Mouse (Mus musculus) kidney, adult 11 months (tissue): ENCODE measurements around the gene Arl4a.

Experiments used
- DNase-seq: peaks from one replicate; pipeline ENCODE4 v3.0.0; 2022

The Arl4a gene

DNA sequence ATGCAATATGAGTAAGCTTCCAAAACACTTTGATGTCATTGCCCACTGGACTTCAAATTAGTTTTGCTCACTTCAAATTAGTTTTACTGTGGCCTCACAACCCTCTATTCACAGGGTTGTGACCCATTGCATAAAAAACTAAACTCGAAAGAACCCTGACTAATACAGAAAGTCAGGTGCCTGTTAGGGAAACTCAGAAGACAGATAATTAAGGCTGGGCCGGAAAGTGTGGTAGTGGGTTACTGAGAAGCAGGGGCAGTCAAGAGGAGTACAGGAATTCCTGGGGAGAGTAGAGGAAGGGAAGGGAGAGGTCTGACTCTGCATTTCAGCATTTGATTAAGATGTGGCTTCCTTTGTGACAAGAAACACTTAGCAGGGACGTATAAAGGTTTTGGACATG lies 29.4 kb downstream of the Arl4a start:
- no peak for DNase-seq

DNA sequence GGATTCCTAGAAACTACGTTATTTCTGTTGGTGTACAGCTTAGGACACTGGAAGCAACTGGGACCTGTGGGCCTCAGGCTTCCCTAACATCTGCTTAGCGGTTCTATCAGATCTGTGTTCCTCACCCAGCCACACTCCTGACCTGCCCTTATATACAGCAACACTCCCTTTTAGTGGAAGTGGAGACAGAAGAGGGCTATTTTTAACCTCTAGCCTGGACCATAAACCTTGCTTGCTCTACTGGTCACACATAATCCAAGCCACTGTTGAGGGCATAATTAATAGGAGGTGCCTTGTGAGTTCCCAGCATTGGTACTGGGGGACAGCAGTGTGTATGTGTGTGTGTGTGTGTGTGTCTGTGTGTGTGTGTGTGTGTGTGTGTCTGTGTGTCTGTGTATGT lies 33.1 kb downstream of the Arl4a start:
- no peak for DNase-seq

DNA sequence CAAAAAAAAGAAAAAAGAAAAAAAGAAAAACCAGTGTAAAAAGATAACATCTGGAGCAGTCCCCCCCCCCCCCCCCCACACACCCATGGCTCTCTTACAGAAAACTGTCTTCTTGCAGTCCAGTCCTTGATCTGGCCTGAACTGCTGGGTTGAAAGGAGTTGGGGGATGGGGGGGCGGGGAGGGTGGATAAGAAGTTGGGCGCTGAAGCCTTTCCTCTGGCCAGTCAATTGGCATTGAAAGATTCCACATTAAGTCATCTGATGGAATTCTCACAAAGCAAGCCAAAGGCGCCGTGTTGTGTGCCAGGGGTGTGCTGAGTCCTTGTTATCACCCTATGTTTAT lies 39.0 kb downstream of the Arl4a start:
- no peak for DNase-seq

DNA sequence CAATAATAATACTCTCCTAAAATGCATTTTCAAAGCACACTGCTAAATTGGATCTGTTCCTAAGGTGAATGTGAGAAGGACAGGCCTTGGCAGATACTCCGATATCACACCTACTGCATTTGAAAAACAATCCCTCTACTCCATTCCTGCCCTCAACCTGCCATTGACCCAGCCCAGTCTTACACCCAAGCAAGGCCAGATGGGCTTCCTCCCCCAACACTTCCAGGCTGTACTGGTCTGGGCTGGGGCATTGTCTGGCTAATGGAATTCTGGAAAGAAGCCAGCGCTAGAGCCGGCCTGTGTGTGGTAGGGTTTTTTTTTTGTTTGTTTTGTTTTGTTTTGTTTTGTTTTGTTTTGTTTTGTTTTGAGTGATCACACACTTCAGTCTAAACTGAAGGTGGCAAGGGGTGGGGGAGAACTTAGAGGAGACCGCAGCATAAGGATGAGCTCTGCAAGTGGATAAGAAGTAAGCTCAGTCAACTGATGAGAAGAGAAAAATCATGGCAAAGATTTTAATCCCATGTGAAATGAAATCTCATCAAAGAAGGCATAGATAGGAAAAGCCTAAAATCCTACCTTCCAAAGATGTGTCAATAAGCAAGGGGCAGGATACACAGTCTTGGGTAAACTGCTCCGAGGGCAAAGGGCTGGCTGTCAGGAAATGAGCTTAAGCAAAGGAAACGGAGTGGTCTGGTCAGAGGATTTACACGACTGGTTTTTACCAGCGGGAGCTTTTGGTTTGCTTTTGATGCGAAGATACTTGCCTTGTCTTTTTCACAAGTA lies 39.6 kb downstream of the Arl4a start:
- DNase-seq, result no peak

DNA sequence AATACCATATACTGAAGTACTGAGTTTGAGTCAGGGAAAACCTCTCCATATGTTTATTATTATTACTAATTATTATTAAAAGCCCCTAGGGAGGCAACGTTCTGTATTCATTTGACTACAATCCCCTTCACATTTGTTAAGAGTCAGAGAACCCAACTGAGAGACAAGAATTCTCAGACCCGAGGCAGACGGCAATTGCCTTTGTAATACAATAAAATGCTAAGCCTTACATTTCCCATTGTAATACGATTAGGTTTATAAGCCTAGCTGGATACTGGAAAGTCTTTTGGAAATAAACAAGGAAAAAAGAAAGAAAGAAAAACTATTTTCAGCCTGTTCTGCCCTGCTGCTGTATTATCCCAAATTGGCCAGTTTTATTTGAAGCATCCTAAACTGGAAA lies 40.2 kb downstream of the Arl4a start:
- no peak for DNase-seq

DNA sequence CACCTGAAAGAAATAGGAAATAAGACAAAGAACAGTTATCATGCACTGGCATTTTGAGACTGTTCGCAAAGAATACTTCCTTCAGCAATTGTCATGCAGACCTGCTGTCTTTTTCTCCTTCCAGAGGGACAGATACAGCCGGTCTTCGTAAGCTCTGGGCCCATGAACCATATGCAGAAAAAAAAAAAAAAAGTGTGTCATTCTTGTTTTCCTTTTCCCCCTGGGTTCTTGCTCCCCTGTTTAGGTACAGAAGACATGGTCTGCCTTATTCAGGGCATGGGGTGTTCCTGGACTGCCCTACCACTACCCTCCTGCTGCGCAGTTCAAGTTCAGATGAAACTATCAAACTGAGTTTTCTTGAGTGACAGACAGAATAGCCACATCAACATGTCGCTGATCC lies 41.8 kb downstream of the Arl4a start:
- no peak for DNase-seq

DNA sequence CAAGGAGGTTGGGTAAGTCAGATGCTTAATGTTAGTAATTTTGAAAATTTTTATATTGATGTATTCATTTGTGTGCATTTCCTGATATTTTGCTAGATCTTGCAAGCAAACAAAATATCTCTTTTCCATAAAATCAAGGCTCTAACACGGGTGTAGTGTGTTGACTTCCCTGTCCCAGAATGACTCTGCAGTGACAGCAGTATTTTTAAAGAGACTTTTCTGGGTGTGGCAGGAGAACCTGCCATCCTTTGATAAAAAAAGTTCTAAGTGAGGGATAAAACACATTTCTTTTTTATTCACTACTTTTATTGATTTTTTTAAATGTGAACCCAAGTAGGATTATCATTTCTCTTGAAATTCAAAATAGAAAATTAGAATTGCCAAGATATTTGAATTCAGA lies 42.2 kb downstream of the Arl4a start:
- DNase-seq, result no peak

DNA sequence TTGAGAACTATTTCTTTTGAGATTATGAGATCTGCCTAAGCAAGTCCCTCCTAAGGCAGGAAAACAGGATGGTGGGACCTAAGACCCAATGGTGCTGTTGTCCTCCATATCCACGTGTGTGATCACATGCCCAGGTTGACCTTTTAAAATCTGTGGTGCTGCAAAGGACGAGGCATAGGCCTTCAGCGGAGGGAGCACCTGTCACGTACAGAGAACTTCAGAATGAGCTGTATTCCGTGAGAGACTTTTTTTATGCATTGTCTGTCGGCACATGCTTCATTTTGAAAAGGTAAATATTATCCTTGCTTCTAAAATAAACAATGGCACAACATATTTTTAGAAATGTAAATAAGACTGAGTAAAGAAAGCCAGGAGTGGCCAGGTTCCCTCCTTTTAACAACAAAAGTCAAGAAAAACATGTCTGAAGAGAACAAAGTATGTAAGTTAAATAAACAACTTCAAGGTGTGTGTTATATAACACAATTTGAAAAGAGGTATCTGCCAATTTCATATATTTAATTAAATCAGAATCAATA lies 45.0 kb downstream of the Arl4a start:
- no peak for DNase-seq

DNA sequence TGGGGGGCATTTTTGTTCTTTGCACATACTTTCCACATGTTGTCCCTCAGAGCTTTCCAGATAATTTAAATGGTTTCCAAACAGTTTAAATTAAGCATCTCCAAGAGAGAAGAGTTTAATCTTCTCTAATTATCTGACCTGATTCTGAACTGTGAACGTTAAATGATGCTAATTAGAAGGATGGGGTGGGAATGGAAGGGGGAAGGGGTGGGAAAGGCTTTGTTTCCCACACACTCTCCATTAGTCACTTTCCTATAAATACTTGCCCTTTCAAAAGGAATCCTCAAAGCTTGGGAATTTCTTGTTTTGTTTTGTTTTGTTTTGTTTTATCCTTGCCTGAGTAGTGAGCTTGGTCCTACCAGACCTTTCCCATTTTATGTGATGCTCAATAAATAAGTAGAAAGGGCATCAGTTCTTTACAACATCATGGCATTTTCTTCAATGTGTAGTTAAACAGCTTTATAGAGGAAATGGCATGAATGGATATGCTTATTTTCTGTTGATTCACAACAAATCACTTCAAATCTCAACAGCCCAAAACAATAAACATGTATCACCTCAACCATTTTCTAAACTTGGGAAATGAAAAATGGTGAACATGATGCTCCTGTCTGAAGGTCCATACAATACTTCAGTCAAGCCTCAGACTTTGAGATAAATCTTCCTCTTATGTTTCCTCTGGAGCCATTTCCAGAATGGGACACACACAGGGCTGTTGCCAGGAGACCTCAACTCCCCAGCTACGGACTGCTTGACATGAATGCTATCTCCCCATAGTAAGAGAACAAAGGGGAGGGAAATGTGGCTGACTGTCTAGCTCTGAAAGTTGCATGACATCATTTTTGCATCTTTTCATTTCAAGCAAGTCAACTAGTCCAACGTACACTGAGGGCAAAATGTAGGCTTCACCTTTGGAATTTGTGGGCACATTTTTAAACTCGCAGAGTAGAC lies 46.7 kb downstream of the Arl4a start:
- no peak for DNase-seq

DNA sequence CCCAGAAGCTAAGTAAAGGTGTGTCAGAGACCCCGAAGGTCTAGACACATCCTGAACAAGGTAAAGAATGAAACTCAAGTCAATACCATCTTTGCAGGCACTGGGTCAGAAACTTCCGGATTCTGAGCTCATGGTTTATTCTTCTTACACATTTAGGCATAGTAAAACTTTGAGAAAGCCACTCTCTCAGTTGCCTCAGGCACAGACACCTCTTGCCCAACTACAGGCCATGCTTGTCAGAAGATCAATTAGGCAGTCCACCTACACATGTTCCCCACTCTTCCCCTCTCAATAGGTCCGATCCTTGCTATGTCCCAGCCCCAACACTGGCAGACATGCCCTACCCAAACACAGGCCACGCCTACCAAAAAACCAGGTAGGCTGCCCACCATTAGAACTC lies 48.7 kb downstream of the Arl4a start:
- DNase-seq, result no peak

DNA sequence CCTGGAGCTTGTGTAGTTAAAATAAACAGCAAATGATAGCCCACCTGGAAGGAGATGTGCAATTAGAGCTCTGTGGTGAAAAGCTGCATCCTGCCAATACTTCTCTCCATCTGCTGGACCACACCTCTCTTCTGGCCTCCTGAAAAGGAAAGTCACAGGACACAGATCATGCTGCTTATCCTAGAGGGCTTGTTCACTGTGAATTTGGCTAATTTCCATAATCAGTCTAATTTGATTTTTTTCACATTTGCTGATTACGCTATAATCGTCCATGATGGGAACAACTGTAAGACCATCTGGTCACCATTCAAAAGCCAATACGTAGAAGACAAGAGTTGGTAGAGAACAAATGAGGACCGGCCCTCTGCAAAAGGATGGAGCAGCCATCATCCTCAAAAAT lies 50.6 kb downstream of the Arl4a start:
- DNase-seq, result no peak

DNA sequence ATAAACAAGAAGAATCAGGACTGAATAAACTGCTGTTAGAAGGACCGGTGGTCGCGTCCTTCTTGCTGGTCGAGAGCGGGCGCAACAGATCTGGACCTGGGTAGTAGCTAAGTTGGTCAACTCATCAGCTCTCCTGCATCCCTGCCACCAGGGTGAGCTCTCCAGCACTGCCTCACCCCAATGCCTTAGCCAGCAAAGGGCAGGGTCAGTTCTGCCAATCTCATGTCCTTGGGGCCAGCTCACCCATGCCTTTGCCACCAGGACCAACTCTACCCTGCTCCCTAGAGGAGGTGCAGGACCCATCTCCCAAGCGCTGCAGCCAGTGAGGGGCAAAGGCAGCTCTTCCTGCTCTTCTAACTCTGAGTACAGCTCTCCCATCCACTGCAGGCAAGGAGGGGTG lies 52.2 kb downstream of the Arl4a start:
- no peak for DNase-seq

DNA sequence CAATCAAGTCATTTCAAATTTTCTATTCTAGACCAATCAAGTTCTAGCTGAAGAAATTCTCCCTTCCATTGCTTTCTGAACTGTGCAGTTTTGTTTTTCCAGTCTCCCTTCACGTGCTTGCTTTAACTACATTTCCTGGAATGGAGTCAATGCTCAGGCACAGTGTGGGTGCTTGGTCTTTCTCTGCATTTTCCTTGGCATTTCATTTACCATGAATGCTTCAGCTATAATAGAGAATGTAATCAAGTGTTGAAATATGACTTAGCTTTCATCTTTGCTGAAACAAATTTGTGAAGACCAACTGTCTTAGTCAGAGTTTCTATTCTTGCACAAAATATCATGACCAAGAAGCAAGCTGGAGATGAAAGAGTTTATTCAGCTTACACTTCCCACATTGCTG lies 58.0 kb downstream of the Arl4a start:
- DNase-seq, result no peak

DNA sequence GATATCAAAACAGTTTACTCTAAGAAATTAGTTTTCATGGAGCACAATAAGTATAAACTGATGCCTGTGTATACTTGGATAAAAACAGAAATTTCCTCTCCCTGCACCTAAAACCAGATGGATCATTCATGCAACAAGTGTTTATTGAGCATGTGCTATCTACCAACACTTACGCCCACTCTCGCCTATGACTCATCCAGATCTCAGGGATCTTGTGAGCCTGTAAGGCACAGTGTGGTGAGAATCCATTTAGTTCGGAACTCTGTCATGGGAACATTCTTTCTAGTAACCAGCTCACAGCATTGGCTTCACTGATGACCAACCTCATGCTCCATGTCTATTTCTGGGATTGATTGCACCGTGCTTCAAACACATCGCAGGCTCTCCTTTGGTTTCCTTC lies 58.8 kb downstream of the Arl4a start:
- DNase-seq, result no peak

DNA sequence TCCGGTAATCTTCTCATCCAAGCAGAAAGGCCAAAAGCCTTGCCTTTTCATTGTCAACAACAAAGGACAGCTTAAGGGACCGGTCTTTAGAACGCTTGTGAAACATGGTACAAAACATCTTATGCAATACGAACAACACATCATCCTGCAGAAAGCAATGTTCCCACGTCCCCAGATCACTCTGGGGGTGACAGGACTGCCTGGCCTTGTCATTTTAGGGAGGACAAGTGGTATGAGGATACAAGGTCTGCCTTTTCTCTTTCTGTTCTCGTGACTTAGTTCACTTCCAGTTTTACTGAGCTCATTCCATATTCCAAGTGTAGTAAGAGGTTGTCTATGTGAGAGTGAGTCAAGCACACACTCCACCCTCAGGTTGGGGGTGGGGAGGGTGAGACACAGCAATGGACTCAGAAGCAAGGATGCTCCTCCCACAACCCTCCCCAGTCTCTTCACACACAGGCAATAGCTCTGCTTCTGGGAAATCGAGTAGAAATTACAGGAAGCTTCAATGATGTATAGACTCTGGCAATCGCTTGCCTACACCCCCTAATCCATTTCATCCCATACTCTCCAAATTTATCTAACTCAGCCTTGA lies 59.7 kb downstream of the Arl4a start:
- no peak for DNase-seq

DNA sequence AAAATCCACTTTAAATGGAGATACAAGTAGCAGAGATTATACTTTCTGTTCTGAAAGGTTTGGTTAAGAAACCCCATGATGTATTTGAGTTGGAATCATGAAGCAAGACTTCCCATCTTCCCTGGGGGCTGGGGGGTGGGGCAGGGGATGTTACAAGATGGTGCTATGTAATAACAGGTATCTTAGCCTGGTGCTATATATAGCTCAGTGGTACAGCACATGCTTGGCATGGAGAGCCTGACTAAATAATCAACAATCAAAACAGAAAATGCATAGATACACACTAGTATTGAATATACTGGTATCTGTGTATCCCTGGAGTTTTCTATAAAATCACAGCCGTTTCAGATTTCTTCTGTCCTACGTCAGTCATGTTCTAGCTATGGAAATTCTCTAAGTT lies 61.4 kb downstream of the Arl4a start:
- no peak for DNase-seq

DNA sequence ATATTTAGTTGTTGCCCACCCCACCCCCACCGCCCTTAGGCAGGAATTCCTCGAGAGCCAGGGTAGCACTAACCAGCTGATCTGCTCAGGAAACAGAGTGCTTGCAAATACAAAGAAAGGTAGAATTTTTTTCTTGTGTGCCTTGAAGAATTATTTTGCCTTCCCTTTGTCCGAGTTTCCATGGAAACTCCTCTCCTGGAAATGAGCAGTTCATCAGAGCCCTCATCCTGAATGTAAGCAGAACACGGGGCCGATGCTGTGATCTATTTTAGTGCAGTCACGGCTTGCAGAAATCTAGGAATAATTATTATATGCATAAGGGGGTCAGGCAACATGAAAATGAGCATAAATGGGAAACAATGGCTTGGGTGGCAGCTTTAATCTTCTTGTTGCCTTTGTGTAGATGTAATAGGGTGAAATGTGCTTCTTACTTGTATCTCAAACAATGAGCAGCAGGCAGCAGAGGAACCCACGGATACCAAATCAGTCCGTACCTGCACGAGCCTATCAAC lies 61.9 kb downstream of the Arl4a start:
- DNase-seq, result no peak

DNA sequence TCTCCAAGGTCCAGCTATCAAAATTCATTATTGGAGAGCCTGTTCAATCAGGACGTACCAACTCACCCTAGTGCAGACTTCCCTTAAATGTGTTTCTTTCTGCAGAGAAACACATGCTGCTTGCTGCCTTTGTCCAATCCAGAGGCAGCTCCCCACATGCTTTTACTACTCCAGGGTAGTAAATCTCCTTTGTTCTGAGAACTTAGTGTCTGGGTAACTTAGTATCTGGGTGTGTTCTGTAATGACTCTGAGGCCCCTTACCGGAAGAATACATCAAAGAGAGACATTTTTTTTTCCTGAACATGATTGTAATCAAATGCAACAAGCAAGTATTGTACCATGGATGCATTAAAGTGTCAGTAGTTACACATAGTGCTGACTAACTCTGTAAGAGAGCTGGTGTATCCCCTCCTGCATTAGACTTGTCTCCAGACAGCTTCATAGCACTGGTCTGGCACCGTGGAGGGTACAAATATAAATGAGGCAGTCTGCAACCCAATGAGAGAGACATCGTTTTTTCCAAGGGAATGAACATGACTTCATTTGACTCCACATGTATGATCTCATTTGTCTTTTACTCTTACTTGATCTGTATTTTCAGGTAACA lies 62.7 kb downstream of the Arl4a start:
- no peak for DNase-seq

DNA sequence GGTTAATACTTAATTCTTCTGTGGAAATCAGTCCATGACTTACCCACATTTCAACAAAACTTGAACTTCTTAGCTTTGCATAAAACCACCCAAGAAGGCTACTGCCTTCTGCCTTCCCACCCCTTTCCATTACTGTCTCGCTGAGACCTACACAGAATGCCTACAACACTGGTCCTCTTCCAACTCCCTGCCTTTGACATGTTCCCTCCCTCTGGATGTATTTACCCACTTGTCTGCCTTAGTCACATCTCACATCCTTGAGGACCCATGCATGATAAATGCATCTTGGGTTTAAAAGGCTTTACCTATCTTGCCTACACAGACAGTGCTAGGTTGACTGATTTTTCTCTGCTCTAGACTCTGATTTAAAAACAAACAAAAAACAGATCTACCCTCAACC lies 63.6 kb downstream of the Arl4a start:
- no peak for DNase-seq

DNA sequence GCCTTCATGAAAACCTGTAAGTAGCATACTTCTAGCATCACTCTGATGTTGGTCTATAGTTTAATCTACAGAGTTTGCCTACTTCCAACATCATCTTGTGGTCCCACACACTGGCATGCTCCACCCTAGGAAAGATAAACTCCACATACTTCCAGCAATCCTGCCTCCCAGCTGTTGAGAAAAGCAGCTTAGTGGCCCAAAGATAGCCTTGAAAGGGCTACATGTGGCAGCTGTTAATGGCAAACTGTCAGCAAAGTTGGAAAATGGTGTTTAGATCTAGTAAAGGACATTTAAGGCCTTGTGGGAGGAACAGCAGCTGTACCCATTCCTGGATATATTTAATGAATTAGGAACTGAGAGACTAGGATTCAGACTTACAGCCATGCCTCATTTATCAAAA lies 68.3 kb downstream of the Arl4a start:
- no peak for DNase-seq

DNA sequence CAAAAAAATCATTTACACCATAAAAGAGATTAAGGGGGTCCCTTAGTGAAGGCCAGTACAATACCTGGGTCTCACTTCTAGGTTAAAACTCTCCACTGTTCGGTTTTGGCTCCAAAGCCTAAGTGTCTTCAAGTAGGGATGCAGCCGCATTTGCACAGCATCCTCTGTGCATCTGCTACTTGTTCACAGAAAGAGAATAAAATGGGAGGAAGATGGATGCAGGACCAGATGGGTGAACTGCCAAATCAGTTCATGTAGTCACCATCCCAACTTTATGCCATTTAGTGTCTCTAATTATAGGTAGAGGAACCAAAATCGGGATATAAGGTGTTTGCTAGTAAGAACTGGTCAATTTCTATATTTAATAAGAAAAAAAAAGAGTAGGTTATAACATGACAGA lies 69.7 kb downstream of the Arl4a start:
- DNase-seq, result no peak

DNA sequence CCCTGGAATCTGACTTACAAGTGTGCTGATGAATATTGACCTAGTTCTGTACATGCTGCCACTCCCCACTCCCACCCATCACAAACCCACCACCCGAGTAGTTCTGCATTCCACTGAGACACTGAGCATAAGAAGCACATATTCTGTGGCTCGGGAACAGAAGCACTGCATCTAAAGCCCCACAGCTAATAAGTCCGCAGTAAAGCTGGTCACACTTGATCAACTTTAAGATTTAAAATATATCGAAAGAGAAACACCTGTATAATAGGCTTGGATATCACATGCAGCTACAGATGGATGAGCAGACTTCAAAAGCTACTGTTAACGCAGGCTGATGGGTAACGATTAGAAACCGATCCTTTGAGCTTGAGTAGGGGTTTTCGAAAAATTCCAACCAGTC lies 78.7 kb downstream of the Arl4a start:
- DNase-seq, result no peak
